Mouse (Mus musculus) liver, embryonic 15.5 days (tissue): ENCODE data around the gene Dstyk. TPM values are rescaled to one million over a fixed set of nuclear protein-coding genes. Genes with fewer than 3 reads are reported as not detected.
A peak's percentile ranks its signal among the peaks of the same experiment; 100 is the strongest.

ENCODE experiments used
- ATAC-seq: fragments of 200-750 bp; cut with Nextera tagmentation; 2 replicates; pipeline ENCODE4 v1.8.0; 2017; ENCODE audit warnings: moderate number of reproducible peaks, mild to moderate bottlenecking, moderate library complexity; ENCODE audit not compliant: insufficient read depth
- H3K27ac ChIP-seq: fragments of 300-500 bp; sonication (generic); replicated peaks from 2 replicates; pipeline ENCODE4 v1.5.1; 2015; ENCODE audit warnings: mild to moderate bottlenecking, inconsistent platforms
- H3K27me3 ChIP-seq: fragments of 300-500 bp; sonication (generic); 2 replicates; pipeline ENCODE4 v1.6.1; 2015; ENCODE audit warnings: mild to moderate bottlenecking, inconsistent platforms
- H3K36me3 ChIP-seq: fragments of 300-500 bp; sonication (generic); replicated peaks from 2 replicates; pipeline ENCODE4 v1.6.1; 2015; ENCODE audit warnings: moderate library complexity, mild to moderate bottlenecking, inconsistent platforms
- H3K4me1 ChIP-seq: fragments of 300-500 bp; sonication (generic); replicated peaks from 2 replicates; pipeline ENCODE4 v1.6.1; 2015; ENCODE audit warnings: inconsistent platforms
- H3K4me2 ChIP-seq: fragments of 300-500 bp; sonication (generic); 2 replicates; pipeline ENCODE4 v1.6.1; 2015; ENCODE audit warnings: moderate library complexity, mild to moderate bottlenecking, inconsistent platforms
- H3K4me3 ChIP-seq: fragments of 300-500 bp; sonication (generic); replicated peaks from 2 replicates; pipeline ENCODE4 v1.5.1; 2015; ENCODE audit warnings: mild to moderate bottlenecking, inconsistent platforms
- H3K9ac ChIP-seq: fragments of 300-500 bp; sonication (generic); 2 replicates; pipeline ENCODE4 v1.6.1; 2015; ENCODE audit warnings: moderate library complexity, mild to moderate bottlenecking, inconsistent platforms
- H3K9me3 ChIP-seq: fragments of 300-500 bp; sonication (generic); replicated peaks from 2 replicates; pipeline ENCODE4 v1.6.1; 2016; ENCODE audit warnings: inconsistent platforms
- WGBS: fragments of 180-500 bp; shearing (Covaris S2); methylation state at CpG from one replicate; pipeline ENCODE4 v1.1.7; 2015; ENCODE audit warnings: mixed read lengths; ENCODE audit not compliant: insufficient replicate concordance; 5-methylcytosine and 5-hydroxymethylcytosine counted together
- polyA plus RNA-seq: library from polyadenylated mRNA; unstranded; fragments of >200 nt; fragmentation: Nextera tagmentation; extraction: Ambion mirVana; gene quantifications from 2 replicates; pipeline ENCODE4 v1.2.1, GENCODE M21; 2015

The Dstyk gene
- 4.5 and 5.3 TPM in 2 replicates for polyA plus RNA-seq

- peak within 1 kb of the TSS; percentile 92 for H3K9ac ChIP-seq
- peaks cover 4% of the 10 kb centered on the region; the same call in 1 of the 2 replicates for H3K36me3 ChIP-seq
- peak within 1 kb of the TSS; percentile 74 for H3K4me2 ChIP-seq
- peaks cover 40% of the 10 kb centered on the region for H3K4me1 ChIP-seq
- peak within 1 kb of the TSS; percentile 81 for H3K4me3 ChIP-seq
- H3K9me3 ChIP-seq: no peaks in the 10 kb centered on the region
- 1% methylated on average over 78 of the region's 85 CpGs for WGBS
- no peaks in the 10 kb centered on the region for H3K27me3 ChIP-seq
- H3K27ac ChIP-seq: peak within 1 kb of the TSS; percentile 92
- ATAC-seq: peak; percentile 96
These were observed at the start of gene Dstyk for GRCm38 (mm10) chr1:132417319-132418251. Gene Dstyk (plus strand): TSS chr1:132417555.

- peak overlapping the region; percentile 90 for H3K9ac ChIP-seq
- peak overlapping the region; percentile 73 for H3K4me2 ChIP-seq
- H3K36me3 ChIP-seq: peaks cover 84% of the 10 kb centered on the region
- H3K27ac ChIP-seq: peak overlapping the region; percentile 99
- peak overlapping the region; percentile 80 for H3K4me3 ChIP-seq
- H3K4me1 ChIP-seq: peaks cover 93% of the 10 kb centered on the region
- ATAC-seq: peak; percentile 91
- 12% methylated on average over 7 of the region's 7 CpGs for WGBS
- no peaks in the 10 kb centered on the region for H3K9me3 ChIP-seq
- no peaks in the 10 kb centered on the region for H3K27me3 ChIP-seq
These were observed 49.5 kb upstream of the Dstyk start for GRCm38 (mm10) chr1:132367692-132368506.

- 62% methylated on average over 9 of the region's 9 CpGs for WGBS
- peak overlapping the region; percentile 95 for H3K27ac ChIP-seq
- no peak for ATAC-seq
- no peak overlapping the region for H3K4me3 ChIP-seq
- no peaks in the 10 kb centered on the region for H3K9me3 ChIP-seq
- peak overlapping the region; percentile 16; the same call in 1 of the 2 replicates for H3K9ac ChIP-seq
- H3K27me3 ChIP-seq: no peaks in the 10 kb centered on the region
- peaks cover 72% of the 10 kb centered on the region for H3K36me3 ChIP-seq
- peak overlapping the region; percentile 20; the same call in 1 of the 2 replicates for H3K4me2 ChIP-seq
- H3K4me1 ChIP-seq: peaks cover 93% of the 10 kb centered on the region
These were observed 46.6 kb upstream of the Dstyk start for GRCm38 (mm10) chr1:132370681-132371173.

GRCm38 (mm10) chr1:132371298-132372081 is 45.9 kb upstream of the Dstyk start:
- H3K4me2 ChIP-seq: peak overlapping the region; percentile 66; the same call in 1 of the 2 replicates
- peak overlapping the region; percentile 95 for H3K27ac ChIP-seq
- no peak for ATAC-seq
- no peak overlapping the region for H3K4me3 ChIP-seq
- 65% methylated on average over 8 of the region's 8 CpGs for WGBS
- peaks cover 70% of the 10 kb centered on the region for H3K36me3 ChIP-seq
- H3K4me1 ChIP-seq: peaks cover 93% of the 10 kb centered on the region
- 0 out of 2 replicates have a peak overlapping the region, but pooled peaks have one; percentile 29 for H3K9ac ChIP-seq
- no peaks in the 10 kb centered on the region for H3K27me3 ChIP-seq
- H3K9me3 ChIP-seq: no peaks in the 10 kb centered on the region

GRCm38 (mm10) chr1:132372354-132372753 is 45.0 kb upstream of the Dstyk start:
- Histone ChIP-seq H3K4me1 (peaks cover 94% of the 10 kb centered on the region), H3K27me3 (no peaks in the 10 kb centered on the region), H3K9me3 (no peaks in the 10 kb centered on the region), H3K9ac (no peak overlapping the region; the same call in 1 of the 2 replicates), H3K36me3 (peaks cover 70% of the 10 kb centered on the region), H3K4me3 (no peak overlapping the region), H3K4me2 (peak overlapping the region; percentile 66; the same call in 1 of the 2 replicates), H3K27ac (peak overlapping the region; percentile 95)
- 74% methylated on average over 5 of the region's 5 CpGs for WGBS
- no peak for ATAC-seq

- Histone ChIP-seq H3K36me3 (peaks cover 74% of the 10 kb centered on the region), H3K27me3 (no peaks in the 10 kb centered on the region), H3K4me1 (peaks cover 99% of the 10 kb centered on the region), H3K4me2 (peak overlapping the region; percentile 66), H3K4me3 (no peak overlapping the region), H3K9ac (peak overlapping the region; percentile 57; the same call in 1 of the 2 replicates), H3K9me3 (no peaks in the 10 kb centered on the region), H3K27ac (peak overlapping the region; percentile 95)
- no peak for ATAC-seq
- 77% methylated on average over 6 of the region's 6 CpGs for WGBS
These were observed 44.3 kb upstream of the Dstyk start for GRCm38 (mm10) chr1:132372896-132373534.

GRCm38 (mm10) chr1:132374140-132374872 is 43.0 kb upstream of the Dstyk start:
- peak overlapping the region; percentile 95 for H3K27ac ChIP-seq
- 10% methylated on average over 5 of the region's 5 CpGs for WGBS
- H3K4me1 ChIP-seq: peaks cover 100% of the 10 kb centered on the region
- H3K4me3 ChIP-seq: peak overlapping the region; percentile 39
- H3K27me3 ChIP-seq: no peaks in the 10 kb centered on the region
- H3K36me3 ChIP-seq: peaks cover 84% of the 10 kb centered on the region
- H3K9ac ChIP-seq: peak overlapping the region; percentile 57
- peak overlapping the region; percentile 66 for H3K4me2 ChIP-seq
- peak; percentile 86 for ATAC-seq
- no peaks in the 10 kb centered on the region for H3K9me3 ChIP-seq

GRCm38 (mm10) chr1:132374873-132375244 is 42.5 kb upstream of the Dstyk start:
- Histone ChIP-seq H3K9me3 (no peaks in the 10 kb centered on the region), H3K4me2 (peak overlapping the region; percentile 66), H3K9ac (peak overlapping the region; percentile 57), H3K4me3 (peak overlapping the region; percentile 39), H3K27me3 (no peaks in the 10 kb centered on the region), H3K4me1 (peaks cover 100% of the 10 kb centered on the region), H3K36me3 (peaks cover 85% of the 10 kb centered on the region), H3K27ac (peak overlapping the region; percentile 95)
- ATAC-seq: no peak
- 33% methylated on average over 3 of the region's 3 CpGs for WGBS

GRCm38 (mm10) chr1:132375256-132375655 is 42.1 kb upstream of the Dstyk start:
- Histone ChIP-seq H3K27me3 (no peaks in the 10 kb centered on the region), H3K4me1 (peaks cover 100% of the 10 kb centered on the region), H3K9me3 (no peaks in the 10 kb centered on the region), H3K9ac (peak overlapping the region; percentile 57), H3K36me3 (peaks cover 85% of the 10 kb centered on the region), H3K4me2 (peak overlapping the region; percentile 66), H3K27ac (peak overlapping the region; percentile 95), H3K4me3 (peak overlapping the region; percentile 39)
- WGBS: 27% methylated on average over 4 of the region's 4 CpGs
- no peak for ATAC-seq
